Mouse (Mus musculus): Measurements from ENCODE around the gene Haus4.

DNA sequence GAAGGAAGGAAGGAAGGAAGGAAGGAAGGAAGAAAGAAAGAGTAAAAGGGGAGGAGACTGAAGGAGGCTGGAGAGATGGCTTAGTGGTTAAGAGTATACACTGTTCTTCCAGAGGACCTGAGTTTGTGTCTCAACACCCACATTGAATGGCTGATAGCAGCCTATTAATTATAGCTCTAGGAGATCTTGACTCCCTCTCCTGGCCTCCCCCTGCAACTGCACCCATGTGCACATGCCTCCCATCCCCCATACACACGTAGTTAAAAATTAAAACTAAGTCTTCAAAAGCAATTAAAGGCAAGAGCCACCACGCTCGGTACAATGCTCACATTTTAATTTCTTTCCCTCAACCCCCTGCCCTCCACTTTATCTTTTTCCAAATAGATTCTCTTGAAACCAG, 39.6 kb upstream of the Haus4 start:
- no peak for TF ChIP-seq CTCF (IDR thresholded peaks at IDR 0.05; ENCODE audit: borderline replicate concordance, control insufficient read depth, extremely low read depth, insufficient read depth, low read length, poor library complexity)
- no peak for TF ChIP-seq POLR2A (IDR thresholded peaks at IDR 0.05; ENCODE audit: control insufficient read depth, extremely low read depth, insufficient read depth, low read length, poor library complexity)
